Mouse (Mus musculus): ENCODE measurements around the gene Amy1.

DNA sequence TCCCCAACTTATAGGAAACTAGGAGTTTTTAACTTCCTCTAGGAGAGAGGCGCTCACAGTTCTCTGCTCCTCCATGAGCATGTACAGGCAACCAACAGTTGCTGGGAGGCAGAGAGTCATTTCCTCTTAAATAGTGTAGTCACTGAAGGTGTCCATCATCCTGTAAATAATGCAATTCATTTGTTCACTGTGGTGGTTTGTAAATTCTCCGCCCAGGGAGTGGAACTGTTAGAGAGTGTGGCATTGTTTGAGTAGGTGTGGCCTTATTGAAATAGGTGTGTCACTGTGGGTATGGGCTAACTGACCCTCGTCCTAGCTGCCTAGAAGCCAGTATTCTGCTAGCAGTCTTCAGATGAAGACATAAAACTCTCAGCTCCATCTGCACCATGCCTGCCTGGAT, 47.8 kb upstream of the Amy1 start:
- TF ChIP-seq CTCF (IDR thresholded peaks at IDR 0.05; ENCODE audit: borderline replicate concordance, control insufficient read depth, extremely low read depth, insufficient read depth, low read length, poor library complexity) (no peak), POLR2A (IDR thresholded peaks at IDR 0.05; ENCODE audit: control insufficient read depth, extremely low read depth, insufficient read depth, low read length, poor library complexity) (no peak)
